Mouse (Mus musculus) forebrain, postnatal 0 days (tissue): Measurements from ENCODE around the gene Qtrt1. TPM values are rescaled to one million over a fixed set of nuclear protein-coding genes. Genes with fewer than 3 reads are reported as not detected.

ENCODE experiments used
- ATAC-seq: fragments of 200-750 bp; cut with Nextera tagmentation; 2 replicates; pipeline ENCODE4 v1.8.0; 2017; ENCODE audit warnings: mild to moderate bottlenecking, moderate library complexity
- DNase-seq: peaks from one replicate; pipeline ENCODE4 v3.0.0-alpha.2; 2015
- H3K27ac ChIP-seq: fragments of 300-500 bp; sonication (generic); 2 replicates; pipeline ENCODE4 v1.5.1; 2014; ENCODE audit warnings: low read depth, mild to moderate bottlenecking, antibody characterized with exemption, low read length, moderate library complexity, mixed read lengths
- H3K27me3 ChIP-seq: fragments of 300-500 bp; sonication (generic); 2 replicates; pipeline ENCODE4 v1.6.1; 2014; ENCODE audit warnings: mild to moderate bottlenecking, low read length, mixed read lengths; ENCODE audit not compliant: insufficient read depth
- H3K36me3 ChIP-seq: fragments of 300-500 bp; sonication (generic); 2 replicates; pipeline ENCODE4 v1.6.1; 2014; ENCODE audit warnings: mild to moderate bottlenecking, moderate library complexity; ENCODE audit not compliant: insufficient read depth
- H3K4me1 ChIP-seq: fragments of 300-500 bp; sonication (generic); 2 replicates; pipeline ENCODE4 v1.6.1; 2014; ENCODE audit warnings: antibody characterized with exemption; ENCODE audit not compliant: insufficient read depth
- H3K4me2 ChIP-seq: fragments of 300-500 bp; sonication (generic); 2 replicates; pipeline ENCODE4 v1.6.1; 2014; ENCODE audit warnings: low read depth, mild to moderate bottlenecking, moderate library complexity
- H3K4me3 ChIP-seq: fragments of 300-500 bp; sonication (generic); 2 replicates; pipeline ENCODE4 v1.5.1; 2014; ENCODE audit warnings: low read depth, low read length, mixed read lengths
- H3K9ac ChIP-seq: fragments of 300-500 bp; sonication (generic); 2 replicates; pipeline ENCODE4 v1.6.1; 2014; ENCODE audit warnings: mild to moderate bottlenecking
- H3K9me3 ChIP-seq: fragments of 300-500 bp; sonication (generic); 2 replicates; pipeline ENCODE4 v1.6.1; 2016; ENCODE audit warnings: low read length
- CTCF ChIP-seq: sonication (generic); IDR thresholded peaks from 2 replicates; pipeline ENCODE4 v1.5.1; 2016; ENCODE audit warnings: antibody characterized with exemption, control low read depth, low read depth
- WGBS: fragments of 180-500 bp; shearing (Covaris S2); extraction: QIAGEN DNeasy Blood & Tissue Kit; methylation state at CpG from one replicate; pipeline ENCODE4 v1.1.7; 2014; 5-methylcytosine and 5-hydroxymethylcytosine counted together
- polyA plus RNA-seq: library from polyadenylated mRNA; unstranded; fragments of >200 nt; fragmentation: Nextera tagmentation; extraction: Ambion mirVana; gene quantifications from 2 replicates; pipeline ENCODE4 v1.2.1, GENCODE M21; 2015
- total RNA-seq: library from RNA; depleted of rRNA; stranded (reverse); fragments of >200 nt; gene quantifications from 2 replicates; pipeline ENCODE4 v1.2.3, GENCODE M21; 2014; rRNA removed

The Qtrt1 gene
- total RNA-seq, result 37.7 and 51.7 TPM in 2 replicates
- 34.8 and 43.9 TPM in 2 replicates for polyA plus RNA-seq

DNA sequence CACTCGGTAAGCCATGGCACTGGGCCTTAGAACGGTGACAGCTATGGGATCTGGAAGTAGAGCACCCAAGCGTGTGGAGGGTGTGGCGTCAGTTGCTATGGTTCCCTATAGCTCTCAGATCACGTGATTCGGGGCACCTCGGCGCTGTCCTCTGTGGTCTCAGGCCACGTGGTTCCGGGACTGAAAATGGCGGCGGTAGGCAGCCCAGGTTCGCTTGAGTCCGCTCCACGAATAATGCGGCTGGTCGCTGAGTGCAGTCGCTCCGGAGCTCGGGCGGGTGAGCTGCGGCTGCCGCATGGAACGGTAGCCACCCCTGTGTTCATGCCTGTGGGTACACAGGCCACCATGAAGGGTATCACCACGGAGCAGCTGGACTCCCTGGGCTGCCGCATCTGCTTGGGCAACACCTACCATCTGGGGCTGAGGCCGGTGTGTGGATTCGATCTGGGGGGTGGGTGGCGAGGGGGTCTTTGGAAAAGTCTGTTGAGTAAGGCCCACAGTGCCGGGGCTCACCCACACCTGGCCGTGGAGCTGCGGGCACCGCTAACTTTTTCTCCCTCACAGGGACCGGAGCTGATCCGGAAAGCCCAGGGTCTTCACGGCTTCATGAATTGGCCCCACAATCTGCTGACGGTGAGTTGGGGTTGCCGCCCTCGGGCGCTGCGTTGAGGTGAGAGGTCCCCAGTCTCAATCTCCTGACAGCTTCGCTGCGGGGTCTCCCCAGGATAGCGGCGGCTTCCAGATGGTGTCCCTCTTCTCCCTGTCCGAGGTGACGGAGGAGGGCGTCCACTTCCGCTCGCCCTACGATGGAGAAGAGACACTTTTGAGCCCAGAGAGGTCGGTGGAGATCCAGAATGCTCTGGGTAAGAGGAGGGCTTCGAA, at the start of gene Qtrt1:
TSS of gene Qtrt1 (plus strand) at position 169 of the 882 bp plus-strand sequence.
- Histone ChIP-seq H3K9ac (peak within 1 kb of the TSS; percentile 57), H3K4me3 (peak within 1 kb of the TSS; percentile 53), H3K9me3 (no peaks in the 10 kb centered on the region), H3K27me3 (no peaks in the 10 kb centered on the region), H3K4me1 (peaks cover 11% of the 10 kb centered on the region; the same call in 1 of the 2 replicates), H3K4me2 (peak within 1 kb of the TSS; percentile 88), H3K36me3 (peaks cover 15% of the 10 kb centered on the region), H3K27ac (peak within 1 kb of the TSS; percentile 60)
- ATAC-seq, result peak; percentile 97
- WGBS, result 2% methylated on average over 53 of the region's 53 CpGs
- no peak for TF ChIP-seq CTCF
- DNase-seq, result peak; percentile 94

DNA sequence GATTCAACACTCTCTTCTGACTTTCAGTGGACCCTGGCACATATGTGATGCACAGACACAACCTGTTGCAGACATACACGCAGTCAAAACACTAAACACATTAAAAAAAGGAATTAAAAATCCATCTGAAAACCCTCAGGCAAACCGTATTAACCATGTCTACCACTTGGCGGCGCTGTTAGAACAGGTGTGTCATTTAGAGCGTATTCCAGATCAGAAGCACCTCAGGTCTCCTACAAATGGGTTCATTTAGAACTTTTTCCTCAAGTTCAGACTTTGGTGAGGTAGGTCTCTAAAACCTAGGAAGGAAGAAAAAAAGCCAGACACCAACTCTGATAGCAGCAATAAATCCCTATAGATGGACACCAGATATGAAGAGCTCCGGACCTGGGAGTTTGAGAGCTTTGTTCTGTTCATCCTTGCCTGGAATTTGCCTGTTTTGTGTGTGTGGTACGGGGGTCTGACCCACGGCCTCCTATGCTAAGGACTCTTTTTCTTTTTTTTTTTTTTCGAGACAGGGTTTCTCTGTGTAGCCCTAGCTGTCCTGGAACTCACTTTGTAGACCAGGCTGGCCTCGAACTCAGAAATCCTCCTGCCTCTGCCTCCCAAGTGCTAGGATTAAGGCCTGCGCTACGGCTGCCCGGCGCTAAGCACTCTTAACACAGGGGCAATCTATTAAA, 45.0 kb upstream of the Qtrt1 start:
- peak overlapping the region; percentile 47 for H3K9ac ChIP-seq
- peak overlapping the region; percentile 36 for H3K4me3 ChIP-seq
- no peaks in the 10 kb centered on the region for H3K9me3 ChIP-seq
- H3K4me2 ChIP-seq, result peak overlapping the region; percentile 56
- 38% methylated on average over 14 of the region's 14 CpGs for WGBS
- DNase-seq (peak; percentile 74), ATAC-seq (peak; percentile 8; the same call in 1 of the 2 replicates)
- H3K36me3 ChIP-seq, result no peaks in the 10 kb centered on the region
- no peaks in the 10 kb centered on the region for H3K27me3 ChIP-seq
- H3K4me1 ChIP-seq, result peaks cover 13% of the 10 kb centered on the region
- peak; percentile 74 for TF ChIP-seq CTCF
- peak overlapping the region; percentile 86 for H3K27ac ChIP-seq

DNA sequence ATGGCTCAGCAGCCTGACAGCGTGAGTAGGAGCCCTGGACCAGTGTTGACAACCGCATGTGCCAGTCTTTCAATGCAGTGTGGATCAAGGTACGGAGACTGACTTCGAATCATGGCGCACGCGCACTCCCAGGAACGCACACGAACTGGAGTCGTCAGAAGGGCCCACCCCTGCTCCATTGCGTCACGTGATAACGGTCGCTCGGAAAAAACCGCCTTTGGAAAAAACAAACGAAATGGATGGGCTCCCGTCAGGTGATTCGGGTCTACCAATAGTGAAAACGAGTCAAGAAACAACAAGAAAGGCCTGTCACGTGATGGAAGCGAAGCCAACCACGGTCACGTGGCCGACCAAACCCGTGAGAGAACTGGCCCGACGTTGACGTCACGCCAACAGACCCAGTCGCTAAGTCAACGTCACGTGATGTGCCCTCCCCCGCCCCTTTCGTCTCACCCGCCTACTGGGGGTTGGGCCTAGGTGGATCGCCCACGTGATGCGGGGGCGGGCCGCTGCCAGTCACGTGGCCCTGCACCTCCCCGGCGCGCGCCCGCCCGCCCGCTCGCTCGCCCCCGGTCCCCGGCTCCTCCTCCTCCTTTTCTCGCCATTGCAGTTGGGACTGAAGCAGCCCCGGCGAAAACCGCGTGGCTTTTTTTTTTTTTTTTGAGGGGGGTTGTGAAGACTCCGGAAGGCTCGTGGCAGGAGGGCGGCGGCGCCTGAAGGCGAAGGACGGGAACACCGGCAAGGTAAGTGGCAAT, 44.1 kb upstream of the Qtrt1 start, which contains the start of gene Ilf3:
TSS of gene Ilf3 (plus strand) at position 515 of the 755 bp plus-strand sequence.
- peak; percentile 100 for DNase-seq
- Histone ChIP-seq H3K9ac (peak within 1 kb of the TSS; percentile 94), H3K4me3 (peak within 1 kb of the TSS; percentile 84), H3K9me3 (no peaks in the 10 kb centered on the region), H3K36me3 (no peaks in the 10 kb centered on the region), H3K27me3 (no peaks in the 10 kb centered on the region), H3K4me2 (peak within 1 kb of the TSS; percentile 76), H3K27ac (peak within 1 kb of the TSS; percentile 97), H3K4me1 (peaks cover 13% of the 10 kb centered on the region)
- peak; percentile 92 for ATAC-seq
- no peak for TF ChIP-seq CTCF
- WGBS, result 3% methylated on average over 62 of the region's 66 CpGs

DNA sequence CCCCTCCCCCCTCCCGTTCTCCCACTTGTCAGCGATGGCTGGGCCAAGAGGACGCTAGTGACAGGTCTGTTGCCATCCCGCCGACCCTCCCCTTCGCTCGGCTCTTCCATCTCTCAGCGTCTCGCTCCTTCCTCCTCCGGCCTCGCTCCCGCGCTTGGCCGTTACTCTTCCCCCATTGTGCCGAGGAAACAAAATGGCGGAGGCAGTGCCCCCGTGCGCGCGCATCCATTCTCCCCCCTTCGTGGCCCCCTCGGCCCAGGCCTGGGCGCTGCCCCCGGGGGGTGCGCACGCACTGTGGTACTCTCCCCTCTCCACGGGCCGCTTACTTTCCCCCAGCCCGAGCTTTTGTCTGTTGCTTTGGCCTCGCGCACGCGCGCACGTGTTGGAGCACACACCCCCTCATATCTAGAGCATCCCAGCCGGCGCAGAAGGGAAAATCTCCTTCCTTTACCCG, 43.5 kb upstream of the Qtrt1 start:
- WGBS, result 5% methylated on average over 36 of the region's 38 CpGs
- H3K4me3 ChIP-seq, result peak overlapping the region; percentile 84
- peak; percentile 53 for ATAC-seq

DNA sequence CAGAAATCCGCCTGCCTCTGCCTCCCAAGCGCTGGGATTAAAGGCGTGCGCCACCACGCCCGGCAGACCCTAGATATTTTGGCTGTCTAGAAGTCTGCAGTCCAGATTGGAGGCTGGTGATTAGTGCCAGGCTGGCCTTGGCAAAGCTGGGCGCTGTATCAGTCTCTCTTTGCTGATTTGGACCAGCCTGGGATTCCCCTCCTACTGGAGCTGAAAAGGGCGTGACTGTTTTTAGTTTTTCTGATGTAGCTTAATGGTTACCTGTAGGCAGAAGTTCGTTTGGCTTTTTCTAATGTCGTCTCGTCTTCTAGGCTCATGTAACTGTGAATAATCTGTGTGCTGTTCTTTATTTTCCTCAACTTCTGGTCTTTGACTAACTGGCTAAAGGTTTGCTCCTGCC, 42.6 kb upstream of the Qtrt1 start:
- DNase-seq (no peak), ATAC-seq (no peak)
- Histone ChIP-seq H3K4me2 (peak overlapping the region; percentile 76), H3K4me3 (peak overlapping the region; percentile 84), H3K4me1 (peaks cover 13% of the 10 kb centered on the region), H3K36me3 (no peaks in the 10 kb centered on the region; the same call in 1 of the 2 replicates), H3K27me3 (no peaks in the 10 kb centered on the region), H3K27ac (no peak overlapping the region), H3K9me3 (no peaks in the 10 kb centered on the region), H3K9ac (peak overlapping the region; percentile 94; the same call in 1 of the 2 replicates)
- 50% methylated on average over 11 of the region's 11 CpGs for WGBS
- no peak for TF ChIP-seq CTCF

More for the DNA sequence above, 43.5 kb upstream of the Qtrt1 start:
- peaks cover 13% of the 10 kb centered on the region for H3K4me1 ChIP-seq
- no peaks in the 10 kb centered on the region for H3K9me3 ChIP-seq
- peak overlapping the region; percentile 76 for H3K4me2 ChIP-seq
- no peaks in the 10 kb centered on the region; the same call in 1 of the 2 replicates for H3K36me3 ChIP-seq
- peak overlapping the region; percentile 97 for H3K27ac ChIP-seq
- DNase-seq, result peak; percentile 84
- no peak for TF ChIP-seq CTCF
- H3K9ac ChIP-seq, result peak overlapping the region; percentile 94
- no peaks in the 10 kb centered on the region for H3K27me3 ChIP-seq

DNA sequence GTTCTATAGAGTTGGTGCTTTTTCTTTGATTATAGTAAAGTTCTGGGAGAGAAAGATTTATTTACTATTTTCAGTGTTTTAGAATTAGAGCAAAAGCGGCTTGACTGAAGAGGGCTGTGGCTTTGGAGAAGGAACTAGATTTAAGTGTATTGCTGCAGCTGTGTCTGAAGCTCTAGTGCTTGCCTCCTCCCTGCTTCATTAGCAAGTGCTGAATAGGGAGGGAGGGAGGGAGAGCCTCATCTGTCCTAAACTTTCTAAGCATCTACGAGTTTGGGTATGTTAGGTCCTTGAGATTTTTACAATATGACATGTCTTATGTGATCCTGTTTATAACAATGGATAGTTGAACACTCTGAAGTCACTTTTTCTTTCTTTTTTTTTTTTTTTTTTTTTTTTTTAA, 40.8 kb upstream of the Qtrt1 start:
- Histone ChIP-seq H3K4me3 (no peak overlapping the region), H3K4me1 (peaks cover 13% of the 10 kb centered on the region), H3K36me3 (no peaks in the 10 kb centered on the region; the same call in 1 of the 2 replicates), H3K4me2 (peak overlapping the region; percentile 76), H3K27me3 (no peaks in the 10 kb centered on the region), H3K9ac (no peak overlapping the region), H3K27ac (no peak overlapping the region), H3K9me3 (no peaks in the 10 kb centered on the region)
- TF ChIP-seq CTCF, result no peak
- no peak for ATAC-seq
- DNase-seq, result no peak
- 74% methylated on average over 2 of the region's 2 CpGs for WGBS
